Mouse (Mus musculus) CH12F3 (cell line): ENCODE results near the gene Draxin.
"Not testable (repeated sequence)": the region's sequence is repeated elsewhere in the genome, so short reads cannot be mapped to it uniquely, and the experiment has no call there.

Source experiments
- in situ Hi-C: fragments of 300-500 bp; cut with MboI; formaldehyde crosslinking; loops from 2 replicates; pipeline ENCODE4 v1.14.3; 2020; ENCODE audit warnings: low sequenced_read_pairs

Gene Draxin

GRCm38 (mm10) chr4:148060120-148061085 lies 70.1 kb downstream of the Draxin start:
- in situ Hi-C loops, result no loop called here

- in situ Hi-C loops, result no loop called here
These were observed 71.5 kb downstream of the Draxin start for GRCm38 (mm10) chr4:148058993-148059392.

- in situ Hi-C loops, result no loop called here
These were observed 72.2 kb downstream of the Draxin start for GRCm38 (mm10) chr4:148058218-148058819.

- in situ Hi-C loops, result no loop called here
These were observed 72.8 kb downstream of the Draxin start for GRCm38 (mm10) chr4:148057661-148058209.

GRCm38 (mm10) chr4:148056801-148057200 lies 73.7 kb downstream of the Draxin start:
- in situ Hi-C loops, result no loop called here

- in situ Hi-C loops, result no loop called here
These were observed 74.3 kb downstream of the Draxin start for GRCm38 (mm10) chr4:148056246-148056645.

GRCm38 (mm10) chr4:148054961-148055695 lies 75.4 kb downstream of the Draxin start:
- in situ Hi-C loops, result no loop called here

- in situ Hi-C loops, result no loop called here
These were observed 77.0 kb downstream of the Draxin start for GRCm38 (mm10) chr4:148053417-148053920.

GRCm38 (mm10) chr4:148052976-148053375 lies 77.5 kb downstream of the Draxin start:
- in situ Hi-C loops, result no loop called here

GRCm38 (mm10) chr4:148051886-148052285 lies 78.6 kb downstream of the Draxin start:
- in situ Hi-C loops, result no loop called here

GRCm38 (mm10) chr4:148051046-148051776 lies 79.3 kb downstream of the Draxin start:
- in situ Hi-C loops, result no loop called here

GRCm38 (mm10) chr4:148050396-148050914 lies 80.0 kb downstream of the Draxin start:
- in situ Hi-C loops, result not testable (repeated sequence)
